In the genomic region with DNA sequence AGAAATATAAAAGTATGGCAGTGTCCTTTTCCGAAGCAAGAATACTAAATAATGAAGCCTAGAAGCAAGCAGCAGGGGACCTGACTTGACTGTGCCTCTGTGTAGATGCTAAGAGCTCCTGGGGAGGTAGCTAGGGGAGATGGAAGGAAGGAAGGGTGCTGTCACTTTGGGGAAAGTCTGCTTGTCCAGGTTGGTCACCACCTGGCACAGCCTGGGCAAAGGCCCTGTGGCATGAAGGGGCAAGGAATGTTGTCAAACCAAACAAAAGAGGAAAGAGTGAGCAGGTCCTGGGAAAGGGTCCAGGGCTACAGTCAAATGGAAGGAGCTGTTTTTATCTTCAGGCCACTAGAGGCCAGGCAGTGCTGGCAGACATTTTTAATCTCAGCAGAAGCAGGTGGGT, we compare ENCODE assay signal across 20 mouse cellular contexts. TPM values are rescaled to one million over a fixed set of nuclear protein-coding genes. Genes with fewer than 3 reads are reported as not detected.
DNase-seq lines count a peak whose midpoint lies in the region; ATAC-seq and TF ChIP-seq lines count a peak whose summit lies in the region.
"Had no signal": no experiment of that assay in that cellular context is flagged by ENCODE, and none has a peak within 500 bp of the region (broad histone marks: within the 10 kb centered on the region; RNA-seq: fewer than 3 reads in every experiment).

No protein-coding gene starts in this region.

- no peak overlapping the region for H3K4me2 ChIP-seq in forebrain, embryonic 11.5 days (ENCODE audit: low read depth, low read length, severe bottlenecking)
- no peak overlapping the region for H3K4me2 ChIP-seq in forebrain, embryonic 13.5 days
- no peak overlapping the region; the same call in 1 of the 2 replicates for H3K4me2 ChIP-seq in liver, embryonic 15.5 days
- H3K4me2 ChIP-seq in midbrain, postnatal 0 days (ENCODE audit: low read depth, low read length, poor library complexity, severe bottlenecking) = no peak overlapping the region
- H3K4me2 ChIP-seq: embryonic facial prominence, embryonic 13.5 days; heart, embryonic 13.5 days; hindbrain, embryonic 12.5 days had no signal

- ATAC-seq in forebrain, embryonic 11.5 days (replicated peaks; ENCODE audit: low FRiP score) = no peak
- ATAC-seq in forebrain, embryonic 13.5 days = no peak
- no peak for ATAC-seq in G1E (ENCODE audit: extremely low read depth, insufficient number of reproducible peaks, low FRiP score, poor library complexity, severe bottlenecking)
- ATAC-seq in liver, embryonic 15.5 days (ENCODE audit: insufficient read depth) = no peak
- ATAC-seq in midbrain, postnatal 0 days (ENCODE audit: low FRiP score) = no peak
- ATAC-seq: hindbrain, embryonic 16.5 days; intestine, embryonic 15.5 days had no signal

- H3K36me3 ChIP-seq in forebrain, embryonic 11.5 days (ENCODE audit: control insufficient read depth, insufficient read depth, low read length) = peaks cover 33% of the 10 kb centered on the region
- peaks cover 64% of the 10 kb centered on the region for H3K36me3 ChIP-seq in forebrain, embryonic 13.5 days (ENCODE audit: poor library complexity, severe bottlenecking)
- H3K36me3 ChIP-seq in G1E (replicated peaks) = peaks cover 68% of the 10 kb centered on the region
- H3K36me3 ChIP-seq in liver, embryonic 15.5 days (replicated peaks) = peaks cover 62% of the 10 kb centered on the region
- peaks cover 18% of the 10 kb centered on the region; the same call in 1 of the 2 replicates for H3K36me3 ChIP-seq in midbrain, postnatal 0 days (ENCODE audit: insufficient read depth, low read length)

- peaks cover 10% of the 10 kb centered on the region for H3K4me1 ChIP-seq in forebrain, embryonic 11.5 days (replicated peaks; ENCODE audit: control insufficient read depth, insufficient read depth, low read length)
- H3K4me1 ChIP-seq in forebrain, embryonic 13.5 days = peaks cover 29% of the 10 kb centered on the region
- H3K4me1 ChIP-seq in G1E (ENCODE audit: insufficient read depth, low read depth, low read length) = peaks cover 66% of the 10 kb centered on the region
- peaks cover 47% of the 10 kb centered on the region for H3K4me1 ChIP-seq in liver, embryonic 15.5 days (replicated peaks)
- peaks cover 3% of the 10 kb centered on the region; the same call in 1 of the 2 replicates for H3K4me1 ChIP-seq in midbrain, postnatal 0 days (ENCODE audit: insufficient read depth, low read length)

- DNase-seq in forebrain, embryonic 11.5 days (ENCODE audit: low spot score) = peak; percentile 49
- DNase-seq in kidney, adult 9 months = peak; percentile 2
- no peak for DNase-seq in kidney, postnatal 25 days
- no peak for DNase-seq in G1E (ENCODE audit: low spot score)
- DNase-seq in midbrain, postnatal 0 days (ENCODE audit: low spot score) = no peak
- no peak for DNase-seq in embryo, embryonic 10 days (ENCODE audit: low spot score)
- DNase-seq: adrenal gland, adult 8-10 months; adrenal gland, postnatal 36 days; cerebellum, adult 2 months; cerebellum, postnatal 14 days; gastrocnemius, adult 2 months; gastrocnemius, postnatal 25 days; heart, postnatal 4 days had no signal

- H3K9ac ChIP-seq in forebrain, embryonic 11.5 days (ENCODE audit: low read length) = no peak overlapping the region
- no peak overlapping the region for H3K9ac ChIP-seq in forebrain, embryonic 13.5 days
- no peak overlapping the region; the same call in 1 of the 2 replicates for H3K9ac ChIP-seq in liver, embryonic 15.5 days
- no peak overlapping the region for H3K9ac ChIP-seq in midbrain, postnatal 0 days (replicated peaks; ENCODE audit: low read length, poor library complexity, severe bottlenecking)
- H3K9ac ChIP-seq: embryonic facial prominence, embryonic 13.5 days; hindbrain, embryonic 12.5 days; intestine, embryonic 15.5 days had no signal

- no peak overlapping the region for H3K4me3 ChIP-seq in forebrain, embryonic 11.5 days (ENCODE audit: low read depth, low read length)
- no peak overlapping the region for H3K4me3 ChIP-seq in forebrain, embryonic 13.5 days
- peak overlapping the region; percentile 38; the same call in 1 of the 2 replicates for H3K4me3 ChIP-seq in G1E (ENCODE audit: low read depth, low read length)
- H3K4me3 ChIP-seq in liver, embryonic 15.5 days (replicated peaks) = no peak overlapping the region
- H3K4me3 ChIP-seq in midbrain, postnatal 0 days (ENCODE audit: low read depth, low read length) = no peak overlapping the region
- H3K4me3 ChIP-seq: embryonic facial prominence, embryonic 13.5 days; gastrocnemius, adult 2 months; heart, embryonic 13.5 days; hindbrain, embryonic 12.5 days; intestine, embryonic 15.5 days had no signal

- WGBS in forebrain, embryonic 11.5 days = 86% methylated on average over 1 of the region's 1 CpGs
- 92% methylated on average over 1 of the region's 1 CpGs for WGBS in forebrain, embryonic 13.5 days
- 80% methylated on average over 1 of the region's 1 CpGs for WGBS in liver, embryonic 15.5 days (ENCODE audit: insufficient replicate concordance)
- 89% methylated on average over 1 of the region's 1 CpGs for WGBS in midbrain, postnatal 0 days

- H3K27ac ChIP-seq in forebrain, embryonic 11.5 days (ENCODE audit: low read depth, low read length) = no peak overlapping the region
- no peak overlapping the region for H3K27ac ChIP-seq in forebrain, embryonic 13.5 days
- peak overlapping the region; percentile 49; the same call in 1 of the 2 replicates for H3K27ac ChIP-seq in liver, embryonic 15.5 days (replicated peaks)
- H3K27ac ChIP-seq in midbrain, postnatal 0 days (ENCODE audit: low read depth, low read length) = no peak overlapping the region
- H3K27ac ChIP-seq: embryonic facial prominence, embryonic 13.5 days; gastrocnemius, adult 2 months; heart, embryonic 13.5 days; hindbrain, embryonic 12.5 days; intestine, embryonic 15.5 days had no signal

- no peaks in the 10 kb centered on the region for H3K9me3 ChIP-seq in forebrain, embryonic 11.5 days (ENCODE audit: control insufficient read depth, low read length)
- no peaks in the 10 kb centered on the region for H3K9me3 ChIP-seq in forebrain, embryonic 13.5 days (replicated peaks)
- H3K9me3 ChIP-seq in G1E (replicated peaks) = no peaks in the 10 kb centered on the region
- no peaks in the 10 kb centered on the region for H3K9me3 ChIP-seq in liver, embryonic 15.5 days (replicated peaks)
- no peaks in the 10 kb centered on the region for H3K9me3 ChIP-seq in midbrain, postnatal 0 days (ENCODE audit: low read length)
- H3K9me3 ChIP-seq: embryonic facial prominence, embryonic 13.5 days; heart, embryonic 13.5 days; hindbrain, embryonic 12.5 days; intestine, embryonic 15.5 days had no signal

- no peaks in the 10 kb centered on the region for H3K27me3 ChIP-seq in forebrain, embryonic 11.5 days (ENCODE audit: control insufficient read depth, insufficient read depth, low read length)
- H3K27me3 ChIP-seq in forebrain, embryonic 13.5 days = no peaks in the 10 kb centered on the region
- H3K27me3 ChIP-seq in G1E (ENCODE audit: insufficient read depth, low read length) = no peaks in the 10 kb centered on the region
- no peaks in the 10 kb centered on the region for H3K27me3 ChIP-seq in liver, embryonic 15.5 days
- H3K27me3 ChIP-seq in midbrain, postnatal 0 days (ENCODE audit: insufficient read depth, low read length) = no peaks in the 10 kb centered on the region
- H3K27me3 ChIP-seq: embryonic facial prominence, embryonic 13.5 days; heart, embryonic 13.5 days; hindbrain, embryonic 12.5 days; intestine, embryonic 15.5 days had no signal

- no peak for TF ChIP-seq CTCF in G1E (IDR thresholded peaks at IDR 0.05; ENCODE audit: low read depth, low read length)
- no peak for TF ChIP-seq CTCF in midbrain, postnatal 0 days (IDR thresholded peaks at IDR 0.05)

RNA-seq across cellular contexts. Expression of a gene that starts 2.5 kb away (rescaled TPM):
- polyA plus RNA-seq in forebrain, embryonic 11.5 days (2014; fragmentation: Nextera tagmentation; extraction: Ambion mirVana) = 14.9 and 16.7 TPM in 2 replicates
- polyA plus RNA-seq in forebrain, embryonic 13.5 days (2015; fragmentation: Nextera tagmentation; extraction: Ambion mirVana) = 13.4 and 14.1 TPM in 2 replicates
- total RNA-seq in G1E (2014; fragmentation: Nextera tagmentation) = 49.2 and 52.0 TPM in 2 replicates
- total RNA-seq in G1E (2017) = 46.9 and 49.3 TPM in 2 replicates
- 11.0 and 12.6 TPM in 2 replicates for polyA plus RNA-seq in G1E (2012)
- 11.8 and 12.0 TPM in 2 replicates for polyA plus RNA-seq in liver, embryonic 15.5 days (2015; fragmentation: Nextera tagmentation; extraction: Ambion mirVana)
- 6.6 and 7.5 TPM in 2 replicates for total RNA-seq in midbrain, postnatal 0 days (2014; rRNA removed)
- polyA plus RNA-seq in midbrain, postnatal 0 days (2015; fragmentation: Nextera tagmentation; extraction: Ambion mirVana) = 5.9 and 6.9 TPM in 2 replicates

RNA-seq across cellular contexts. Expression of a gene that starts 19.6 kb away (rescaled TPM):
- 830 and 925 TPM in 2 replicates for polyA plus RNA-seq in forebrain, embryonic 11.5 days (2014; fragmentation: Nextera tagmentation; extraction: Ambion mirVana)
- polyA plus RNA-seq in forebrain, embryonic 13.5 days (2015; fragmentation: Nextera tagmentation; extraction: Ambion mirVana) = 585 and 646 TPM in 2 replicates
- total RNA-seq in G1E (2014; fragmentation: Nextera tagmentation) = 504 and 536 TPM in 2 replicates
- 669 and 683 TPM in 2 replicates for total RNA-seq in G1E (2017)
- polyA plus RNA-seq in G1E (2012) = 1,141 and 1,394 TPM in 2 replicates
- polyA plus RNA-seq in liver, embryonic 15.5 days (2015; fragmentation: Nextera tagmentation; extraction: Ambion mirVana) = 171 and 173 TPM in 2 replicates
- total RNA-seq in midbrain, postnatal 0 days (2014; rRNA removed) = 239 and 245 TPM in 2 replicates
- 191 and 220 TPM in 2 replicates for polyA plus RNA-seq in midbrain, postnatal 0 days (2015; fragmentation: Nextera tagmentation; extraction: Ambion mirVana)

RNA-seq across cellular contexts. Expression of a gene that starts 32.5 kb away (rescaled TPM):
- polyA plus RNA-seq in forebrain, embryonic 11.5 days (2014; fragmentation: Nextera tagmentation; extraction: Ambion mirVana) = 154 and 165 TPM in 2 replicates
- 123 and 141 TPM in 2 replicates for polyA plus RNA-seq in forebrain, embryonic 13.5 days (2015; fragmentation: Nextera tagmentation; extraction: Ambion mirVana)
- total RNA-seq in G1E (2014; fragmentation: Nextera tagmentation) = 73.2 and 91.1 TPM in 2 replicates
- total RNA-seq in G1E (2017) = 136 and 139 TPM in 2 replicates
- 202 and 235 TPM in 2 replicates for polyA plus RNA-seq in G1E (2012)
- 92.3 and 95.6 TPM in 2 replicates for polyA plus RNA-seq in liver, embryonic 15.5 days (2015; fragmentation: Nextera tagmentation; extraction: Ambion mirVana)
- total RNA-seq in midbrain, postnatal 0 days (2014; rRNA removed) = 36.6 and 60.3 TPM in 2 replicates
- polyA plus RNA-seq in midbrain, postnatal 0 days (2015; fragmentation: Nextera tagmentation; extraction: Ambion mirVana) = 88.4 and 96.1 TPM in 2 replicates

RNA-seq across cellular contexts. Expression of a gene that starts 48.6 kb away (rescaled TPM):
- 40.4 and 47.8 TPM in 2 replicates for polyA plus RNA-seq in forebrain, embryonic 11.5 days (2014; fragmentation: Nextera tagmentation; extraction: Ambion mirVana)
- polyA plus RNA-seq in forebrain, embryonic 13.5 days (2015; fragmentation: Nextera tagmentation; extraction: Ambion mirVana) = 53.8 and 61.2 TPM in 2 replicates
- total RNA-seq in G1E (2014; fragmentation: Nextera tagmentation) (27.6 and 35.8 TPM in 2 replicates), G1E (2017) (26.8 and 28.0 TPM in 2 replicates)
- 15.7 and 18.4 TPM in 2 replicates for polyA plus RNA-seq in G1E (2012)
- polyA plus RNA-seq in liver, embryonic 15.5 days (2015; fragmentation: Nextera tagmentation; extraction: Ambion mirVana) = 20.0 and 21.1 TPM in 2 replicates
- total RNA-seq in midbrain, postnatal 0 days (2014; rRNA removed) = 70.1 and 93.9 TPM in 2 replicates
- 66.0 and 72.7 TPM in 2 replicates for polyA plus RNA-seq in midbrain, postnatal 0 days (2015; fragmentation: Nextera tagmentation; extraction: Ambion mirVana)

Comparison
In these comparisons a context has a peak if more than half of its experiments do, and no peak if none do; other contexts are left out.
1. DNase-seq: peak in forebrain, embryonic 11.5 days (single experiment) and kidney, adult 9 months (single experiment); none in kidney, postnatal 25 days (0 of 2), G1E (single experiment), midbrain, postnatal 0 days (single experiment) and embryo, embryonic 10 days (single experiment).